Mouse (Mus musculus) small intestine, adult 2 months (tissue): Measurements from ENCODE around the gene Cadps2.

Experiments used
- CTCF ChIP-seq: fragments of 200-500 bp; IDR thresholded peaks from 2 replicates; pipeline ENCODE4 v1.5.1; 2012; ENCODE audit warnings: low read depth, mild to moderate bottlenecking, control low read depth, inconsistent platforms, low read length, moderate library complexity, mixed read lengths; ENCODE audit not compliant: insufficient replicate concordance, insufficient read length; ENCODE audit errors: extremely low read depth
- POLR2A ChIP-seq: fragments of 200-500 bp; IDR thresholded peaks from 2 replicates; pipeline ENCODE4 v1.6.1; 2012; ENCODE audit warnings: low read depth, mild to moderate bottlenecking, control low read depth, inconsistent platforms, low read length, moderate library complexity

DNA sequence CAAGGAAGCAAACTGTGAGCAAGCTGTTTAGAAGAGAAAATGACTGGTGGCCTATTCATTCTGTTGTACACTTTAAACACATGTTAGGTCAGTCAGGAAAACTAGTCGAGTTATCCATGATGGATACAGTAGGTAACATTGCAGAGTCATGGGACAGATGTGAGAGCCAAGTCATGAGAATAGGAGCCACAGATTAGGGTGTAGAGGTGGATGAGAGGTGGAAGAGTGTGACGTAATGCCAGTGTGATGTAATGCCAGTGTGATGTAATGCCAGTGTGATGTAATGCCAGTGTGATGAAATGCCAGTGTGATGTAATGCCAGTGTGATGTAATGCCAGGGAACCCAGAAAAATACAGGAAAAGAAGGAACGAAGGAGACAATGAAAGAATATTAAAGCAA lies 204.0 kb downstream of the Cadps2 start:
- TF ChIP-seq POLR2A (no peak), CTCF (no peak)
